Mouse (Mus musculus) heart, postnatal 10 days (tissue): ENCODE data around the gene Entpd1. TPM values are rescaled to one million over a fixed set of nuclear protein-coding genes. Genes with fewer than 3 reads are reported as not detected.

Experiments
- DNase-seq, 2 experiments: peaks; one replicate each; pipeline ENCODE4 v3.0.0; 2021
- intact Hi-C: fragments of 180-260 bp; cut with DNase I; formaldehyde crosslinking; loops from one replicate; pipeline ENCODE4 v1.15.1; 2025
- total RNA-seq, 2 experiments: library from RNA; stranded (reverse); gene quantifications; 2 replicates each; pipeline ENCODE4 v1.2.3; 2021

The Entpd1 gene
- total RNA-seq, 2 experiments from 2014 or later: 33.4 to 42.2 TPM

DNA sequence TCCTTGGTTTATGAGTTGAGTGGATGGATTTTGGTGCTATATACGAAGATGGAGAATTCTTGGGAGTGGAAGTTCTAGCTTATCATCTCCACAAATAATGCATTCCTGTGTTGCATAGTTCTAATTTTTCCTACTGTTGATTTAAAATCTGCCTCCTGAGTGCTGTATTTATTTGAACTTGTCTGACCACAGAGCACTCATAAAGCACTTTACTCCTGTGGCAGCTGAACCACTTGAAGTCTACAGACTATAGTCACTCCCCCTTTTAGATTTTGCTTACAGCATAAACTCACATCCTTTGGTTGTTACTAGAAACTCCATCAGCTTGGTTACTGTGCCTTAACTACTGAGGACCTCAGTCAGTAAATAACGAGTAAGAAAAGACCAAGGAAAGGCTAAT is 155.0 kb downstream of the Entpd1 start:
- no peak for DNase-seq
- intact Hi-C loops: no loop called here

DNA sequence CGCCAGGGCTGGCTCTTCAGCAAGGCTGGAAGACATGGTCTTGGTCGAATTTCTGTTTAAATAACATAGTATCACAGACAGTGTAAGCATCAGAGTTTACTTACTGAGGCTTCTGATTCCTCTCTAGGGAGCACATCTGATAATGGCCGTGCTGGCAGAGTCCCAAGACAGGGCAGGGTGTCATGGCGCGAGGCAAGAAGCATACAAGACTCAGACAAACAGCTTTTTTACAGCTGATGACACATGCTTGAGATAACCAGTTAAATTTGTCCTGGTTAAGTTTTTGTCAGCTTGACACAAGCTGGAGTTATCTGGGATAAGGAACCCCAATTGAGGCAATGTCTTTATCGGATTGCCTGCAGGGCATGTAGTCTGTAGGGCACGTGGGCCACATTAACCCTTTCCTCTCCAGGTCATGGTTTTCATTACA is 157.2 kb downstream of the Entpd1 start:
- intact Hi-C loops: no loop called here
- DNase-seq: peak; percentile 27 to 44

- no peak for DNase-seq
- intact Hi-C loops: no loop called here
Measured at GRCm38 (mm10) chr19:40788004-40788714, 176.0 kb downstream of the Entpd1 start.

- DNase-seq: no peak
- intact Hi-C loops: no loop called here
Measured at GRCm38 (mm10) chr19:40788715-40789084, 176.5 kb downstream of the Entpd1 start.

Other genes starting within 250 kb of the Entpd1 start
- 100 to 1,000 TPM; 355 to 547 TPM for gene Sorbs1, start 98.6 kb upstream of the Entpd1 start, total RNA-seq
- 10 to 100 TPM; 15.6 to 19.6 TPM for gene Aldh18a1, start 23.9 kb upstream of the Entpd1 start, total RNA-seq
- 1 to 10 TPM; 8.9 to 9.3 TPM for gene Tctn3, start 133 bp upstream of the Entpd1 start, total RNA-seq
- not detected for gene Cc2d2b, start 136.4 kb downstream of the Entpd1 start, total RNA-seq
- gene Ccnj, start 218.9 kb downstream of the Entpd1 start, total RNA-seq: 1 to 10 TPM; 7.8 to 8.7 TPM